Mouse (Mus musculus) cerebellum, adult 2 months (tissue): ENCODE results near the gene Ly6g6f.

Experiments used
- CTCF ChIP-seq: fragments of 200-500 bp; IDR thresholded peaks from 2 replicates; pipeline ENCODE4 v1.5.1; 2011; ENCODE audit warnings: low read depth, mild to moderate bottlenecking, control low read depth, low read length, moderate library complexity, borderline replicate concordance; ENCODE audit not compliant: insufficient read depth
- POLR2A ChIP-seq: fragments of 200-500 bp; IDR thresholded peaks from 2 replicates; pipeline ENCODE4 v1.6.1; 2011; ENCODE audit warnings: low read length, control low read depth, borderline replicate concordance; ENCODE audit not compliant: insufficient read depth

DNA sequence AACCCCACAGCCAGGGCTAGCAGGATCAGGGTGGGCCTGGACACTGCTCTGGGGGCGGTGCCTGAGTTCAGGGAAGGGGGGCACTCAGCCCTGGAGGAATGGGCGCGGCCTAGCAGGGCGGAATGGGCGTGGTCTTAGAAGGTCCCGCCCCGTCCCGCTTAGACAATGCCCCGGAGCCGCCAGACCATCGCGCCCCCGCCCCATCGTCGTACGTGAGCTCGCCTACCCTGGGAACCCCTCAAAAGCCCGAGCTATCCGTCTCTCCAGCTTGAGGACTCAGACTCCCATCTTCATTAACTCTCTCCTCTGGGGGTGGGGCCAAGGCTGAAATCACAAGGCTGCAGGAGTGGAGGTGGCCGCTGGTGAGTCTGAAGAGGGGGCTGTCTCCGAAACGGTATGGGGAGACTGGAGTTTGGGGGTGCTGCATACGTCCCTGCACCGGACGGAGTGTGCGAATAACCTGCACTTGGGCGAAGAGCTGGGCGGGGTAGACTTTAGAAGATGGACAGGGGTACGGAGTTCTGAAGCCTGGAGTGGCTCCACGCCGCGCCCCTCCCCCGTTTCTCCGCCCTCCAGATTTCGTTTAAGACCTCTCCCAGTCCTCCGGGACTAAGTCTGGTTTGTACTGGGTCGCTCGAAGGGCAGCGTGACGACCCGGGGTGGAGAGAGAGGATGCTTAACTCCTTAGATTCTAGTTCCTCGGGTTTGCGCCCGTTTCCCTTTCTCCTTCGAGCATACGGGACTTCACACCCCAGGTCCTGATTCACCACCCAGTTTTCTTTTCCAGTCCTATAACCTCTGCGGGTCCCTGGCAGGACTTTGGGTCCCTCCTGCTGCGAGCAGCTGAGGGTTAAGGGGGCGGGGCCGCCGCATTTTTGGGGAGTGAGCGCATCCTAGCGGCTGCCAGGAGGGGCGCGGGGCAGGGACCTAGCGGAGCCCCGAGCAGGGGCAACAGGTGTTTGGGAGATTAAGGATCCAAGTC is 26.2 kb downstream of the Ly6g6f start, which contains the start of gene Ddah2:
- TF ChIP-seq CTCF = peak; percentile 46; the same call in 1 of the 2 replicates
- TF ChIP-seq POLR2A = peak; percentile 39; the same call in 1 of the 2 replicates
